14 mouse cellular contexts compared by ENCODE assay signal in the genomic region with DNA sequence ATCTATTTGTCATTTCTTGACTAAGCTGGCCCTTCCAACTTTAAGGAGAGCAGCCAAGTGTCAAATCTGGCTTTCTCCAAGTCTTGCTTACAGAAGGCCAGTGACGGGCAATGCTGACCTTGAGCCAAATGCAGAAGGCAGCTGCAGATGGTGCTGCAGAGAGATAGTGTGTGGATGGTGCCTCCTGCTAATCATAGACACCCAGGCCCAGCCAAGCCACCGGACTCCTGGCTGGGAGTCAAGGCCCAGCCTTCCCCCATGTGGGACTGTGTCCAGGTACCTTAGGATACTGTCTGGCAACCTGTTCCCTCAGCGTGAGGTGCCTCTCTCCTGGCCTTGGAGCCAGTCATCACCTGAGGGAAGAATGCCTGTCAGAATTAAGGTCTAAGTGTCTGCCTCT.
DNase-seq lines count a peak whose midpoint lies in the region; ATAC-seq lines count a peak whose summit lies in the region.
"Had no signal": no experiment of that assay in that cellular context is flagged by ENCODE, and none has a peak within 500 bp of the region (broad histone marks: within the 10 kb centered on the region; RNA-seq: fewer than 3 reads in every experiment).

No protein-coding gene starts in this region.

- 54% methylated on average over 3 of the region's 3 CpGs for WGBS in heart, embryonic 11.5 days (ENCODE audit: insufficient replicate concordance)

- no peaks in the 10 kb centered on the region for H3K27me3 ChIP-seq in heart, embryonic 11.5 days (ENCODE audit: control insufficient read depth, insufficient read depth, low read length)
- H3K27me3 ChIP-seq: embryonic facial prominence, embryonic 12.5 days; heart, embryonic 13.5 days had no signal

- no peak overlapping the region for H3K9ac ChIP-seq in heart, embryonic 11.5 days (ENCODE audit: low read depth, low read length)
- H3K9ac ChIP-seq: embryonic facial prominence, embryonic 12.5 days; heart, embryonic 13.5 days had no signal

- H3K4me2 ChIP-seq in heart, embryonic 11.5 days: no peak overlapping the region
- H3K4me2 ChIP-seq: embryonic facial prominence, embryonic 12.5 days; heart, embryonic 13.5 days had no signal

- no peak overlapping the region for H3K4me3 ChIP-seq in heart, embryonic 11.5 days (ENCODE audit: low read depth, low read length)
- H3K4me3 ChIP-seq: embryonic facial prominence, embryonic 12.5 days; heart, embryonic 13.5 days had no signal

- H3K27ac ChIP-seq in heart, embryonic 11.5 days (ENCODE audit: low read depth, low read length): no peak overlapping the region
- H3K27ac ChIP-seq: embryonic facial prominence, embryonic 12.5 days; heart, embryonic 13.5 days; kidney, postnatal 0 days had no signal

- no peaks in the 10 kb centered on the region for H3K36me3 ChIP-seq in heart, embryonic 11.5 days (ENCODE audit: control insufficient read depth, insufficient read depth, low read length)
- H3K36me3 ChIP-seq: embryonic facial prominence, embryonic 12.5 days; heart, embryonic 13.5 days had no signal

- H3K9me3 ChIP-seq in heart, embryonic 11.5 days (replicated peaks; ENCODE audit: control insufficient read depth, low read length): no peaks in the 10 kb centered on the region
- H3K9me3 ChIP-seq: embryonic facial prominence, embryonic 12.5 days; heart, embryonic 13.5 days had no signal

- no peak for ATAC-seq in heart, embryonic 11.5 days (replicated peaks; ENCODE audit: insufficient number of reproducible peaks, low FRiP score, low TSS enrichment)
- ATAC-seq: inflammation-experienced regulatory T-cells, adult 6 months had no signal

- no peaks in the 10 kb centered on the region for H3K4me1 ChIP-seq in heart, embryonic 11.5 days (ENCODE audit: control insufficient read depth, insufficient read depth, low read length)
- H3K4me1 ChIP-seq: embryonic facial prominence, embryonic 12.5 days; heart, embryonic 13.5 days had no signal

- peak; percentile 64 to 77 for DNase-seq in heart, adult 18-20 months
- peak; percentile 80 for DNase-seq in brain, adult 2 months (ENCODE audit: low read depth, low spot score)
- DNase-seq in cerebellum, adult 9-10 months: peak; percentile 81
- DNase-seq in heart, adult 9 months (ENCODE audit: low spot score in 2 of 2): peak; percentile 47 to 70
- no peak for DNase-seq in frontal cortex, postnatal 36 days (ENCODE audit: low spot score in 2 of 2)
- DNase-seq in right cerebral cortex, postnatal 10 days (ENCODE audit: low spot score in 2 of 2): no peak
- no peak for DNase-seq in embryo, embryonic 10.5 days (ENCODE audit: low spot score)
- DNase-seq: lung, adult 18-20 months; thymus, postnatal 36 days had no signal

Comparison
In these comparisons a context has a peak if more than half of its experiments do, and no peak if none do; other contexts are left out.
1. DNase-seq: peak in heart, adult 18-20 months (2 of 2), brain, adult 2 months (single experiment), cerebellum, adult 9-10 months (single experiment) and heart, adult 9 months (2 of 2); none in frontal cortex, postnatal 36 days (0 of 2), right cerebral cortex, postnatal 10 days (0 of 2) and embryo, embryonic 10.5 days (single experiment).